Mouse (Mus musculus) embryonic facial prominence, embryonic 15.5 days (tissue): ENCODE data around the gene Eci3. TPM values are rescaled to one million over a fixed set of nuclear protein-coding genes. Genes with fewer than 3 reads are reported as not detected.

ENCODE experiments used
- ATAC-seq: fragments of 200-750 bp; cut with Nextera tagmentation; 2 replicates; pipeline ENCODE4 v1.8.0; 2017; ENCODE audit warnings: low read depth, moderate TSS enrichment; ENCODE audit not compliant: insufficient number of reproducible peaks, low FRiP score, low TSS enrichment
- H3K27ac ChIP-seq: fragments of 300-500 bp; sonication (generic); replicated peaks from 2 replicates; pipeline ENCODE4 v1.5.1; 2015; ENCODE audit warnings: mild to moderate bottlenecking, inconsistent platforms
- H3K27me3 ChIP-seq: fragments of 300-500 bp; sonication (generic); 2 replicates; pipeline ENCODE4 v1.6.1; 2015; ENCODE audit warnings: inconsistent platforms
- H3K36me3 ChIP-seq: fragments of 300-500 bp; sonication (generic); 2 replicates; pipeline ENCODE4 v1.6.1; 2015; ENCODE audit warnings: mild to moderate bottlenecking, inconsistent platforms
- H3K4me1 ChIP-seq: fragments of 300-500 bp; sonication (generic); 2 replicates; pipeline ENCODE4 v1.6.1; 2015; ENCODE audit warnings: inconsistent platforms
- H3K4me2 ChIP-seq: fragments of 300-500 bp; sonication (generic); replicated peaks from 2 replicates; pipeline ENCODE4 v1.6.1; 2015; ENCODE audit warnings: mild to moderate bottlenecking, inconsistent platforms
- H3K4me3 ChIP-seq: fragments of 300-500 bp; sonication (generic); replicated peaks from 2 replicates; pipeline ENCODE4 v1.5.1; 2015; ENCODE audit warnings: mild to moderate bottlenecking, inconsistent platforms
- H3K9ac ChIP-seq: fragments of 300-500 bp; sonication (generic); 2 replicates; pipeline ENCODE4 v1.6.1; 2015; ENCODE audit warnings: inconsistent platforms
- H3K9me3 ChIP-seq: fragments of 300-500 bp; sonication (generic); replicated peaks from 2 replicates; pipeline ENCODE4 v1.6.1; 2016; ENCODE audit warnings: inconsistent platforms
- WGBS: fragments of 180-500 bp; shearing (Covaris S2); methylation state at CpG from one replicate; pipeline ENCODE4 v1.1.7; 2015; 5-methylcytosine and 5-hydroxymethylcytosine counted together
- polyA plus RNA-seq: library from polyadenylated mRNA; unstranded; fragments of >200 nt; fragmentation: Nextera tagmentation; extraction: Ambion mirVana; gene quantifications from 2 replicates; pipeline ENCODE4 v1.2.1, GENCODE M21; 2015

Gene Eci3
- polyA plus RNA-seq, 1 experiment from 2014 or later: 1.1 TPM

DNA sequence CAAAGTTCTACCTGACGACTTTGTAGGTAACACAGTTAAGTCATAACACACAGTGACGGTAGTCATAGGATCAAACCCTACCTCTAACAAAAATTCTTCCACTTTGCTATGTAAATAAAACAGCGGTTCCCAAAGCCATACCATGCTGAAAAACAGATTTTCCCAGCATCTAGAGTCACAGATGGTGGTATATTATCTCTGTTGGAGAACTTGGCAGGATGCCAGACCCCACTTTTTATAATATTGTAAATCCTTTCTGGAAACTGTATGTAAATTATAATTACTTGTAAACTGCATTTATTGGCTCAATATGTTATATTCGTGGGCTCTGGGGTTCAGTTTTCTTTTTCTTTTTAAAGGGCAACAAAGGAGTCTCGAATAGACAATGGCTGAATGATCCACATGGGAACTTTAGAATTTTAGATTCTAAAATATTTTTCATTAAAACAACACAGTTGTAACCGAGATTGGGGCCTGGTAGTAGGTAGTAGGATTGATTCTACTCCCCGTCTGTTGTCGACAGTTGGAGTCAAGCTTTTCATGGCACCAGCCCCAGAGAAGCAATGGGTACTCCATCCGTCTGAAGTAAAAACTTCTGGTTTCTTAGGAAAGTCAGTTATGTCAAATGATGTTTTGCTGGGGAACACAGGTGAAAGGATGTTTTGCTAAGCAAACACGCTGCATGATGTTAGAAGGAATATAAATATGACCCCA lies 28.5 kb downstream of the Eci3 start:
- no peaks in the 10 kb centered on the region for H3K4me1 ChIP-seq
- WGBS: 47% methylated on average over 10 of the region's 10 CpGs
- H3K36me3 ChIP-seq: no peaks in the 10 kb centered on the region
- no peaks in the 10 kb centered on the region for H3K27me3 ChIP-seq
- no peak overlapping the region for H3K9ac ChIP-seq
- no peak overlapping the region for H3K27ac ChIP-seq
- no peak overlapping the region for H3K4me2 ChIP-seq
- H3K4me3 ChIP-seq: no peak overlapping the region
- H3K9me3 ChIP-seq: no peaks in the 10 kb centered on the region
- no peak for ATAC-seq

DNA sequence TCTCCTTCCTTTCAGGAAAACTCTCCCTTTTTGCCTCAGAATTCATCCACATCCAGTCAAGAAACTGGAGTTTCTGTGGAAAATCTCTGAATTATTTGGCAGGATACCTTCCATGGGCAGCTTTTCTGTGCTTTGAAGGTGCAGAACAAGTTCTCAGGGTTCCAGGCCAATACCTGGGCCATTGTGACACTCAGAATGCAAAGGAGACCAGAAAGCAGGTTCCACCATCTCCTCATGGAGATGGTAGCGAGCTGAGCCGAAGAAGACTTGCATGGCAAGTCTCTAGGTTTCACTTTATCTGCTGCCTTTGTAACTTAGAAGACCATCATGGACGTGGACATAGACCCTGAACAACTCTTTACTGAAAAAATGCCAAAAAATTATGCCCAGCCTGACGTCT lies 39.4 kb downstream of the Eci3 start, which contains the start of the genes Fam217a and 4933417A18Rik:
TSS of gene Fam217a (minus strand) at position 101 of the 400 bp plus-strand sequence.
TSS of gene 4933417A18Rik (plus strand) at position 200 of the 400 bp plus-strand sequence.
- Histone ChIP-seq H3K27ac (no peak within 1 kb of the TSS), H3K27me3 (no peaks in the 10 kb centered on the region), H3K9ac (no peak within 1 kb of the TSS), H3K36me3 (no peaks in the 10 kb centered on the region), H3K4me3 (no peak within 1 kb of the TSS), H3K9me3 (no peaks in the 10 kb centered on the region), H3K4me2 (no peak within 1 kb of the TSS), H3K4me1 (no peaks in the 10 kb centered on the region)
- WGBS: 73% methylated on average over 4 of the region's 4 CpGs
- no peak for ATAC-seq

DNA sequence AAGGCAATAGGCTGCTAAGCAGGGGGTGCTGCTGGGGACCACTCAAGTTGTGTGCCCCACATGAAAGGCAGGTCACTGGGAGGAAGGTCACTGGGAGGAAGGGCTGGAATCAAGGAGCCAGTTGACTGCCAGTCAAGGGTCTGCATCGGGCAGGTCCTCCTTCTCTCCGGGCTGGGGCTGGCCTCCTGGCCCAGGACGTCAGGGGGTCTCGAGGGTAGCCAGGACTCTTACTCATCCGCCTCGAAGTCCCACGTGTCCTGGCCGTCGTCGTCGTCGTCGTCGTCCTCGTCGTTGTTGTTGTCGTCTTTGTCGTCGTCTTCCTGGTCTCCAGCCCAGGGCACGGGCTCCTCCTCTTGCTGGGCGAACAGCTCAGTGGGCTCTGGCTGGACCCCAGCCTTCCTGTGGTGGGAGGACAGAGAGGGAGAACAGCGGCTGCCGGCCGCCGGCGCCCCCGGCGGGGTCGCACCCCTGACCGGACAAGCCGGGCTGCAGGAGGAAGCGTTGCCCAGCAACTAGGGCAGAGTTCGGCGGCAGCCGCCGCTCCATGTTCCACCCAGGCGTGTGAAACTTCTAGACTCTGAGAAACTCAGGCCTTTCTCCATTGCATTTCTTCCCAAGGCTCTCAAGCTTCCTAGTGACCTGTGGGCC lies 47.0 kb downstream of the Eci3 start:
- H3K4me3 ChIP-seq: peak overlapping the region; percentile 25
- H3K27ac ChIP-seq: no peak overlapping the region
- peak overlapping the region; percentile 49 for H3K4me2 ChIP-seq
- no peaks in the 10 kb centered on the region for H3K27me3 ChIP-seq
- H3K9ac ChIP-seq: no peak overlapping the region
- 37% methylated on average over 37 of the region's 37 CpGs for WGBS
- H3K36me3 ChIP-seq: no peaks in the 10 kb centered on the region
- ATAC-seq: 0 out of 2 replicates have a peak, but pooled peaks have one; percentile 29
- no peaks in the 10 kb centered on the region for H3K4me1 ChIP-seq
- H3K9me3 ChIP-seq: no peaks in the 10 kb centered on the region

DNA sequence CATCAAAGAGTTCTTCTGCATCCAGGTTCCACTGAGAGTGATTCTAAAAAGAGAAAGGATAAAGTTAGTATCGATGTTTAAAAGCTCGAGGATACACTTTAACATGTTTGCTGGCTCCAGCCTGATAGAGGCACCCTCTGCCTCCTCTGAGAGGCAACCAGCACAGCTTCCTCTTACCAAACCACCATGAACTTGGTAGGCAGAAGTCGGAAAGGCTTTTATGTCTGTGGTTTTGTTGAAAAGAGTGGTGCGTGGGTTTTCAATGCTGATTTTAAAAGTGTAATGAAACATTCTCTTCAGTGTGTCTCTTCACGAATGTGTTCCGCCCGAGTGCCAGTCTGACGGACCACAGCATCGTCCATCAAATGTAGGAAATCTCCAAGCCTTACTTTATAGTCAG lies 49.0 kb downstream of the Eci3 start:
- H3K4me2 ChIP-seq: no peak overlapping the region
- H3K36me3 ChIP-seq: no peaks in the 10 kb centered on the region
- H3K4me3 ChIP-seq: no peak overlapping the region
- ATAC-seq: no peak
- no peak overlapping the region for H3K27ac ChIP-seq
- no peak overlapping the region for H3K9ac ChIP-seq
- H3K27me3 ChIP-seq: no peaks in the 10 kb centered on the region
- no peaks in the 10 kb centered on the region for H3K4me1 ChIP-seq
- H3K9me3 ChIP-seq: no peaks in the 10 kb centered on the region
- 73% methylated on average over 9 of the region's 9 CpGs for WGBS

Other genes starting within 250 kb of the Eci3 start
- gene Fam50b, start 229.0 kb downstream of the Eci3 start, polyA plus RNA-seq: 0.22 and 0.52 TPM in 2 replicates
- 71.3 and 72.5 TPM in 2 replicates for gene Prpf4b, start 88.5 kb downstream of the Eci3 start, polyA plus RNA-seq
- 0.75 and 1.6 TPM in 2 replicates for gene Fam217a, start 39.5 kb downstream of the Eci3 start, polyA plus RNA-seq
- not detected in 2 replicates for gene 4933417A18Rik, start 39.4 kb downstream of the Eci3 start, polyA plus RNA-seq
- gene Eci2, start 63.3 kb upstream of the Eci3 start, polyA plus RNA-seq: 129 and 138 TPM in 2 replicates